Mouse (Mus musculus) limb, embryonic 15.5 days (tissue): ENCODE results near the gene Rexo1. TPM values are rescaled to one million over a fixed set of nuclear protein-coding genes. Genes with fewer than 3 reads are reported as not detected.

Experiments used
- ATAC-seq: fragments of 200-750 bp; cut with Nextera tagmentation; 2 replicates; pipeline ENCODE4 v1.8.0; 2017; ENCODE audit warnings: low read depth, moderate TSS enrichment; ENCODE audit not compliant: insufficient number of reproducible peaks, low FRiP score, low TSS enrichment
- H3K27ac ChIP-seq: fragments of 300-500 bp; sonication (generic); 2 replicates; pipeline ENCODE4 v1.5.1; 2015; ENCODE audit warnings: moderate library complexity, mild to moderate bottlenecking, inconsistent platforms
- H3K27me3 ChIP-seq: fragments of 300-500 bp; sonication (generic); 2 replicates; pipeline ENCODE4 v1.6.1; 2015; ENCODE audit warnings: inconsistent platforms
- H3K36me3 ChIP-seq: fragments of 300-500 bp; sonication (generic); 2 replicates; pipeline ENCODE4 v1.6.1; 2015; ENCODE audit warnings: inconsistent platforms
- H3K4me1 ChIP-seq: fragments of 300-500 bp; sonication (generic); 2 replicates; pipeline ENCODE4 v1.6.1; 2015; ENCODE audit warnings: inconsistent platforms
- H3K4me2 ChIP-seq: fragments of 300-500 bp; sonication (generic); 2 replicates; pipeline ENCODE4 v1.6.1; 2015; ENCODE audit warnings: mild to moderate bottlenecking, inconsistent platforms
- H3K4me3 ChIP-seq: fragments of 300-500 bp; sonication (generic); 2 replicates; pipeline ENCODE4 v1.5.1; 2015; ENCODE audit warnings: mild to moderate bottlenecking, inconsistent platforms
- H3K9ac ChIP-seq: fragments of 300-500 bp; sonication (generic); 2 replicates; pipeline ENCODE4 v1.6.1; 2015; ENCODE audit warnings: inconsistent platforms
- H3K9me3 ChIP-seq: fragments of 300-500 bp; sonication (generic); 2 replicates; pipeline ENCODE4 v1.6.1; 2016; ENCODE audit warnings: inconsistent platforms
- WGBS: fragments of 180-500 bp; shearing (Covaris S2); methylation state at CpG from one replicate; pipeline ENCODE4 v1.1.7; 2015; 5-methylcytosine and 5-hydroxymethylcytosine counted together
- polyA plus RNA-seq: library from polyadenylated mRNA; unstranded; fragments of >200 nt; fragmentation: Nextera tagmentation; extraction: Ambion mirVana; gene quantifications from 2 replicates; pipeline ENCODE4 v1.2.1, GENCODE M21; 2015

Gene Rexo1
- polyA plus RNA-seq, 1 experiment from 2014 or later, result 22.5 TPM

- WGBS, result 35% methylated on average over 10 of the region's 10 CpGs
- H3K4me1 ChIP-seq, result peaks cover 59% of the 10 kb centered on the region
- no peak overlapping the region for H3K27ac ChIP-seq
- H3K9ac ChIP-seq, result no peak overlapping the region
- H3K4me2 ChIP-seq, result peak overlapping the region; percentile 23; the same call in 1 of the 2 replicates
- peaks cover 27% of the 10 kb centered on the region for H3K36me3 ChIP-seq
- H3K27me3 ChIP-seq, result no peaks in the 10 kb centered on the region
- no peak overlapping the region for H3K4me3 ChIP-seq
- H3K9me3 ChIP-seq, result no peaks in the 10 kb centered on the region
- ATAC-seq, result no peak
Observed at GRCm38 (mm10) chr10:80569664-80570066, 8.3 kb upstream of the Rexo1 start.

GRCm38 (mm10) chr10:80568876-80569275, 7.5 kb upstream of the Rexo1 start:
- Histone ChIP-seq H3K4me1 (peaks cover 51% of the 10 kb centered on the region), H3K9ac (no peak overlapping the region), H3K9me3 (no peaks in the 10 kb centered on the region), H3K4me3 (no peak overlapping the region), H3K27me3 (no peaks in the 10 kb centered on the region), H3K4me2 (no peak overlapping the region), H3K36me3 (peaks cover 27% of the 10 kb centered on the region), H3K27ac (no peak overlapping the region)
- 95% methylated on average over 29 of the region's 29 CpGs for WGBS
- ATAC-seq, result no peak

DNA sequence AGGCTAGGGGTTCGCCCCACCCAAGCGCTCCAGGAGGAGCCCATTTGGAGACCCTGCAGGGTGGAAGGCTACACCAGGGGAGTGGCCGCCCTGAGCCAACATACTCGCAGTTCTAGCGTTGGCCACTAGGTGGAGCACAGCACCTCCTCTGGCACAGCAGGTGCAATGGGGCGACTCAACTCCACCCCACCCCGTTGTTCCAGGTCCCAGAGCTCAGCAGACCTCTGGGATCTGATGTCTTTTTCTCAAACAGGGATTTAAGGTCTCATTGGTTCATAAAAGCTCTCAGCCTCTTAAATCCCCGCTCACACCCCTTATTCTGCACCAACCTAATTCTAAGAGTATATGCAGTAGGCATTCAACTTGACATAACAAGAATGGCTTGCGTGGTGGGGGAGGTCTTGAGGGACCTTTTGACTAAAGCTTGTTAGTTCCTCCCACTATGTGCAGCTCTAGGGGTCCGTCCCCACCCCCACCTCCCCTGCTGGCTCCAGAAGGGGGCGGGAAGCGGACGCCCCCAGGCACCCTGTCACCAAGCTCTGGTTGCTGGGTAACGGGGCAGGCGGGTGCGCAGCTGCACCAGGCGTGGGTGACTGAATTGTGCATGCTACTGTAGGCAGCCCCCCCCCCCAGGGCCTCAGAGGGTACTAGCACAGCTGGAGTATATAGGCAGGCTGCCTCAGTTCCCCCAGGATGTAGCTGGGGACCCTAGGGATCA, 5.2 kb upstream of the Rexo1 start:
- no peak for ATAC-seq
- no peak overlapping the region for H3K4me2 ChIP-seq
- no peaks in the 10 kb centered on the region for H3K9me3 ChIP-seq
- H3K36me3 ChIP-seq, result peaks cover 27% of the 10 kb centered on the region
- WGBS, result 24% methylated on average over 17 of the region's 17 CpGs
- no peak overlapping the region for H3K4me3 ChIP-seq
- peaks cover 43% of the 10 kb centered on the region for H3K4me1 ChIP-seq
- H3K9ac ChIP-seq, result no peak overlapping the region
- H3K27ac ChIP-seq, result no peak overlapping the region
- H3K27me3 ChIP-seq, result no peaks in the 10 kb centered on the region

DNA sequence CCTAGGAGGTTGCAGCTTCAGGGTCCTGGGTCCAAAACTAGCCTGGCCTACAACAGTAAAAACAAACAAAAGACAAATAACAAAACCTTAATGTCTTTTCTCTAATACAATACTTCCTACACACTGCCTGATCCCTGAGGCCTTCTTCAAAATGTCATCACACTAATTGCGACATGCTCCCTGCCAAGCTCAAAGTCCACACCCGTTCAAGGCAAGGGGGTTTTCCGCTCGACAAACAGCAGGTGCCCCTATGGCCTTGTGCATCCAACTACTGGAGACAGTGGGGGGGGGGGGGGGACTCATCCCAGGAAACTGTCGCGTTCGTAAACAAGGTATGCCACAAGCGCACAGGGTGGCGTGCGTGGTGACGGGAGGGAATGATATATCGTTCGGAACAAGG, 739 bp downstream of the Rexo1 start:
- peak overlapping the region; percentile 97 for H3K9ac ChIP-seq
- 1% methylated on average over 13 of the region's 13 CpGs for WGBS
- H3K4me1 ChIP-seq, result peaks cover 44% of the 10 kb centered on the region
- peak overlapping the region; percentile 80 for H3K4me2 ChIP-seq
- H3K4me3 ChIP-seq, result peak overlapping the region; percentile 99
- no peaks in the 10 kb centered on the region for H3K27me3 ChIP-seq
- H3K36me3 ChIP-seq, result no peaks in the 10 kb centered on the region
- no peak for ATAC-seq
- H3K9me3 ChIP-seq, result no peaks in the 10 kb centered on the region
- H3K27ac ChIP-seq, result peak overlapping the region; percentile 92; the same call in 1 of the 2 replicates

DNA sequence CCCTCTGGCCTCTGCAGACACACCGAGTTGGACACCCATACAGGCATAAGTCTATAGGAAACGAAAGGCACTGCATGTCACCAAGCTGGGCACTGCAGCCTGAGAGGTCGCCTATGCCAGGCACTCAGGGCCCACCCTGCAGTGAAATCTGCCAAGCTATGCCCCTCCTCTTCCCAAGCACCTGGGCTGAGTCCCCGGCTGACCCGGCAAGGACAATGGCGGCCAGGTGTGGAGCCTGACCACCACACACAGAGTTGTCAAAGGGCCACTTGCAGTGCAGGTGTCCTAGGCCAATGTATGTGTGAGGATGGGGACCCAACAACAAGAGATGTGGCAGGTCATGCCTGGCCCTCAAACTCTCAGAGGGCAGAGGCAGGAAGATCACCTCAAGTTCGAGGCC, 1.9 kb downstream of the Rexo1 start:
- peaks cover 44% of the 10 kb centered on the region for H3K4me1 ChIP-seq
- H3K27me3 ChIP-seq, result no peaks in the 10 kb centered on the region
- H3K9me3 ChIP-seq, result no peaks in the 10 kb centered on the region
- H3K4me2 ChIP-seq, result no peak overlapping the region
- H3K27ac ChIP-seq, result no peak overlapping the region
- WGBS, result 89% methylated on average over 7 of the region's 7 CpGs
- H3K9ac ChIP-seq, result no peak overlapping the region
- H3K36me3 ChIP-seq, result no peaks in the 10 kb centered on the region
- ATAC-seq, result no peak
- no peak overlapping the region for H3K4me3 ChIP-seq

- 36% methylated on average over 5 of the region's 5 CpGs for whole genome bisulfite sequencing
- H3K4me1 ChIP-seq, result peaks cover 42% of the 10 kb centered on the region
- no peak overlapping the region for H3K27ac ChIP-seq
- no peak for ATAC-seq
- H3K9me3 ChIP-seq, result no peaks in the 10 kb centered on the region
- H3K36me3 ChIP-seq, result peaks cover 7% of the 10 kb centered on the region; the same call in 1 of the 2 replicates
- H3K27me3 ChIP-seq, result no peaks in the 10 kb centered on the region
- H3K4me2 ChIP-seq, result no peak overlapping the region
- no peak overlapping the region for H3K4me3 ChIP-seq
- no peak overlapping the region for H3K9ac ChIP-seq
Observed at GRCm38 (mm10) chr10:80557346-80557965, 3.9 kb downstream of the Rexo1 start.

GRCm38 (mm10) chr10:80553997-80554396, 7.4 kb downstream of the Rexo1 start:
- H3K27me3 ChIP-seq, result no peaks in the 10 kb centered on the region
- no peak for ATAC-seq
- no peak overlapping the region for H3K4me2 ChIP-seq
- H3K4me3 ChIP-seq, result no peak overlapping the region
- no peak overlapping the region for H3K27ac ChIP-seq
- H3K4me1 ChIP-seq, result peaks cover 18% of the 10 kb centered on the region
- WGBS, result 88% methylated on average over 6 of the region's 6 CpGs
- H3K9ac ChIP-seq, result no peak overlapping the region
- no peaks in the 10 kb centered on the region for H3K9me3 ChIP-seq
- H3K36me3 ChIP-seq, result peaks cover 26% of the 10 kb centered on the region

GRCm38 (mm10) chr10:80553575-80553974, 7.8 kb downstream of the Rexo1 start:
- Histone ChIP-seq H3K27ac (no peak overlapping the region), H3K9me3 (no peaks in the 10 kb centered on the region), H3K9ac (0 out of 2 replicates have a peak overlapping the region, but pooled peaks have one; percentile 7), H3K4me3 (no peak overlapping the region), H3K4me1 (peaks cover 16% of the 10 kb centered on the region), H3K36me3 (peaks cover 30% of the 10 kb centered on the region), H3K4me2 (no peak overlapping the region), H3K27me3 (no peaks in the 10 kb centered on the region)
- 84% methylated on average over 8 of the region's 8 CpGs for WGBS
- ATAC-seq, result no peak

- H3K27ac ChIP-seq, result no peak overlapping the region
- peaks cover 7% of the 10 kb centered on the region; the same call in 1 of the 2 replicates for H3K4me1 ChIP-seq
- H3K27me3 ChIP-seq, result no peaks in the 10 kb centered on the region
- no peak overlapping the region for H3K4me2 ChIP-seq
- peaks cover 42% of the 10 kb centered on the region for H3K36me3 ChIP-seq
- ATAC-seq, result no peak
- no peak overlapping the region for H3K4me3 ChIP-seq
- no peaks in the 10 kb centered on the region for H3K9me3 ChIP-seq
- no peak overlapping the region for H3K9ac ChIP-seq
- 62% methylated on average over 9 of the region's 9 CpGs for whole genome bisulfite sequencing
Observed at GRCm38 (mm10) chr10:80552364-80552763, 9.0 kb downstream of the Rexo1 start.

- Histone ChIP-seq H3K4me1 (peaks cover 4% of the 10 kb centered on the region; the same call in 1 of the 2 replicates), H3K4me3 (no peak overlapping the region), H3K36me3 (peaks cover 73% of the 10 kb centered on the region), H3K27ac (no peak overlapping the region), H3K9me3 (no peaks in the 10 kb centered on the region), H3K4me2 (no peak overlapping the region), H3K9ac (no peak overlapping the region), H3K27me3 (no peaks in the 10 kb centered on the region)
- WGBS, result 88% methylated on average over 21 of the region's 21 CpGs
- no peak for ATAC-seq
Observed at GRCm38 (mm10) chr10:80549279-80549678, 12.1 kb downstream of the Rexo1 start.

DNA sequence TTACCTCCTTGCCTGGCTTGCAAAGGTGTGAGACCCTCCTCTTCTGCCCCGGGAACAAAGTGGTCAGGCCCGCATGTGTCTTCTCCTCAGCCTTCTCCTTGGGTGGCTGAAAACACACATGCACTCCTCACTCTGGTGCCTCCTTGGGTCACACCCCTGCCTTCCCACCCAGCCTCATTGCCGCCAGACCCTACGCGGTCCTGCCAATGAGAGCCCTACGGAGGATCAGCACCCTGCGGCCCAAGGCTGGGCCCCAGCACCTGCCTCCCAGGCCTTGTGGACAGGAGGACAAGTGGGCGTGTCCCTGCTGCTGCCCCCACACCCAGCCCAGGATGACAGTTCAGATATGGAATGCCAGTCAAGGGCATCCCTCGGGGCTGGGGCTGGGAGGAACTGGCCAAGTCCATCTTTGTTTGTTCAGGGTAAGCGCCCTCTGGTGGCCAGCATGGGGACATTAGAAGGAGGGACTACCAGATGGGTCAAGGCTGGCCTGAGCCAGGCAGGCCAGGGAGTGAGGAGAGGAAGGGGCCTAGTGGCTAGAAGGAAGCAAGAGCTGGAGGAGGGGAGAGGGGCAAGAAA, 12.8 kb downstream of the Rexo1 start:
- Histone ChIP-seq H3K27ac (no peak overlapping the region; the same call in 1 of the 2 replicates), H3K36me3 (peaks cover 76% of the 10 kb centered on the region), H3K4me3 (no peak overlapping the region), H3K9me3 (no peaks in the 10 kb centered on the region), H3K4me1 (peaks cover 4% of the 10 kb centered on the region; the same call in 1 of the 2 replicates), H3K27me3 (no peaks in the 10 kb centered on the region), H3K9ac (no peak overlapping the region), H3K4me2 (no peak overlapping the region)
- no peak for ATAC-seq
- 74% methylated on average over 10 of the region's 10 CpGs for whole genome bisulfite sequencing

- H3K9me3 ChIP-seq, result no peaks in the 10 kb centered on the region
- peaks cover 4% of the 10 kb centered on the region; the same call in 1 of the 2 replicates for H3K4me1 ChIP-seq
- 90% methylated on average over 15 of the region's 15 CpGs for WGBS
- no peak for ATAC-seq
- no peaks in the 10 kb centered on the region for H3K27me3 ChIP-seq
- H3K4me3 ChIP-seq, result no peak overlapping the region
- H3K9ac ChIP-seq, result no peak overlapping the region
- H3K36me3 ChIP-seq, result peaks cover 84% of the 10 kb centered on the region
- no peak overlapping the region for H3K4me2 ChIP-seq
- no peak overlapping the region for H3K27ac ChIP-seq
Observed at GRCm38 (mm10) chr10:80547539-80547938, 13.8 kb downstream of the Rexo1 start.
